Mouse (Mus musculus) C2C12 (cell line): ENCODE data around the gene Tenm2.

ENCODE experiments used
- CEBPB ChIP-seq: IDR thresholded peaks from one replicate; pipeline ENCODE4 v1.6.1; 2011; ENCODE audit warnings: low read depth, mild to moderate bottlenecking, control low read depth, moderate library complexity
- CTCF ChIP-seq: IDR thresholded peaks from one replicate; pipeline ENCODE4 v1.5.1; 2011; ENCODE audit not compliant: control insufficient read depth, insufficient read depth, insufficient read length
- FOSL1 ChIP-seq: IDR thresholded peaks from one replicate; pipeline ENCODE4 v1.8.0; 2011; ENCODE audit warnings: mild to moderate bottlenecking, low read length; ENCODE audit not compliant: poor library complexity, insufficient read depth, severe bottlenecking
- MAX ChIP-seq: IDR thresholded peaks from one replicate; pipeline ENCODE4 v1.6.1; 2011; ENCODE audit warnings: mild to moderate bottlenecking, control low read depth
- MYOD1 ChIP-seq: IDR thresholded peaks from one replicate; pipeline ENCODE4 v1.6.1; 2011; ENCODE audit warnings: low read depth; ENCODE audit not compliant: control insufficient read depth, insufficient read length
- MYOG ChIP-seq: IDR thresholded peaks from one replicate; pipeline ENCODE4 v1.6.1; 2011; ENCODE audit not compliant: control insufficient read depth, insufficient read length; ENCODE audit errors: extremely low read depth
- USF1 ChIP-seq: IDR thresholded peaks from one replicate; pipeline ENCODE4 v1.6.1; 2011; ENCODE audit warnings: low read depth, mild to moderate bottlenecking, control low read depth, moderate library complexity

- TF ChIP-seq MYOD1 (no peak), CTCF (no peak), MYOG (no peak), USF1 (no peak), MAX (no peak), CEBPB (no peak), FOSL1 (no peak)
Measured at GRCm38 (mm10) chr11:36486092-36486491, 749.7 kb downstream of the Tenm2 start.
